Comparison of ENCODE assay signal across 14 mouse cellular contexts in genomic region chr2:49775735-49776134, GRCm38 (mm10). TPM values are rescaled to one million over a fixed set of nuclear protein-coding genes. Genes with fewer than 3 reads are reported as not detected.
A peak's percentile ranks its signal among the peaks of the same experiment; 100 is the strongest.
DNase-seq lines count a peak whose midpoint lies in the region; ATAC-seq and TF ChIP-seq lines count a peak whose summit lies in the region.
"Had no signal": no experiment of that assay in that cellular context is flagged by ENCODE, and none has a peak within 500 bp of the region (broad histone marks: within the 10 kb centered on the region; RNA-seq: fewer than 3 reads in every experiment).

No protein-coding gene starts in this region.

- H3K27ac ChIP-seq in forebrain, postnatal 0 days (ENCODE audit: low read depth, low read length) = no peak overlapping the region
- H3K27ac ChIP-seq in forebrain, embryonic 15.5 days (replicated peaks) = no peak overlapping the region
- H3K27ac ChIP-seq in midbrain, embryonic 14.5 days (replicated peaks; ENCODE audit: low read depth, low read length) = no peak overlapping the region
- no peak overlapping the region for H3K27ac ChIP-seq in midbrain, embryonic 16.5 days (ENCODE audit: low read length)
- no peak overlapping the region for H3K27ac ChIP-seq in stomach, postnatal 0 days (replicated peaks)
- H3K27ac ChIP-seq: embryonic facial prominence, embryonic 15.5 days; neural tube, embryonic 13.5 days had no signal

- H3K4me3 ChIP-seq in forebrain, postnatal 0 days (ENCODE audit: low read depth, low read length) = no peak overlapping the region
- H3K4me3 ChIP-seq in forebrain, embryonic 15.5 days = no peak overlapping the region
- no peak overlapping the region for H3K4me3 ChIP-seq in midbrain, embryonic 14.5 days (replicated peaks; ENCODE audit: low read depth, low read length)
- H3K4me3 ChIP-seq in midbrain, embryonic 16.5 days (ENCODE audit: low read depth, low read length) = no peak overlapping the region
- no peak overlapping the region for H3K4me3 ChIP-seq in stomach, postnatal 0 days (ENCODE audit: low read depth, low read length)
- H3K4me3 ChIP-seq: embryonic facial prominence, embryonic 15.5 days; neural tube, embryonic 13.5 days had no signal

- TF ChIP-seq CTCF in forebrain, postnatal 0 days (IDR thresholded peaks at IDR 0.05; ENCODE audit: low read depth) = peak; percentile 52
- peak; percentile 58 for TF ChIP-seq CTCF in stomach, postnatal 0 days (IDR thresholded peaks at IDR 0.05; ENCODE audit: low read depth)

- no peak for ATAC-seq in forebrain, postnatal 0 days
- ATAC-seq in forebrain, embryonic 15.5 days (replicated peaks) = no peak
- no peak for ATAC-seq in midbrain, embryonic 14.5 days (ENCODE audit: low FRiP score, low TSS enrichment)
- no peak for ATAC-seq in midbrain, embryonic 16.5 days
- ATAC-seq in stomach, postnatal 0 days (ENCODE audit: low FRiP score, low TSS enrichment) = no peak

- no peaks in the 10 kb centered on the region for H3K27me3 ChIP-seq in forebrain, postnatal 0 days (ENCODE audit: insufficient read depth, low read length)
- H3K27me3 ChIP-seq in forebrain, embryonic 15.5 days = no peaks in the 10 kb centered on the region
- H3K27me3 ChIP-seq in midbrain, embryonic 14.5 days (ENCODE audit: control insufficient read depth, insufficient read depth, low read length) = no peaks in the 10 kb centered on the region
- no peaks in the 10 kb centered on the region for H3K27me3 ChIP-seq in midbrain, embryonic 16.5 days (ENCODE audit: control insufficient read depth, insufficient read depth, low read depth, low read length)
- H3K27me3 ChIP-seq in stomach, postnatal 0 days (ENCODE audit: control insufficient read depth, insufficient read depth, low read length) = no peaks in the 10 kb centered on the region
- H3K27me3 ChIP-seq: embryonic facial prominence, embryonic 15.5 days; neural tube, embryonic 13.5 days had no signal

- H3K9me3 ChIP-seq in forebrain, postnatal 0 days (ENCODE audit: low read length) = no peaks in the 10 kb centered on the region
- no peaks in the 10 kb centered on the region for H3K9me3 ChIP-seq in forebrain, embryonic 15.5 days
- H3K9me3 ChIP-seq in midbrain, embryonic 14.5 days (ENCODE audit: control insufficient read depth, low read length) = no peaks in the 10 kb centered on the region
- no peaks in the 10 kb centered on the region for H3K9me3 ChIP-seq in midbrain, embryonic 16.5 days (replicated peaks; ENCODE audit: control insufficient read depth, low read length, poor library complexity, severe bottlenecking)
- H3K9me3 ChIP-seq in stomach, postnatal 0 days (ENCODE audit: control insufficient read depth, low read length) = no peaks in the 10 kb centered on the region
- H3K9me3 ChIP-seq: embryonic facial prominence, embryonic 15.5 days; neural tube, embryonic 13.5 days had no signal

- DNase-seq in forebrain, postnatal 0 days = no peak
- peak; percentile 35 for DNase-seq in midbrain, embryonic 14.5 days
- DNase-seq in MN1 (ENCODE audit: low spot score) = peak; percentile 54
- no peak for DNase-seq in stomach, postnatal 0 days (ENCODE audit: low spot score)
- DNase-seq in cerebellum, postnatal 4 days (ENCODE audit: low spot score in 2 of 2) = no peak
- no peak for DNase-seq in ovary, adult 18-20 months (ENCODE audit: low spot score)
- DNase-seq: heart, postnatal 36 days; kidney, postnatal 10 days; left cerebral cortex, postnatal 4 days; right cerebral cortex, postnatal 4 days had no signal

- H3K4me1 ChIP-seq in forebrain, postnatal 0 days (ENCODE audit: insufficient read depth) = no peaks in the 10 kb centered on the region
- no peaks in the 10 kb centered on the region for H3K4me1 ChIP-seq in forebrain, embryonic 15.5 days
- no peaks in the 10 kb centered on the region for H3K4me1 ChIP-seq in midbrain, embryonic 14.5 days (ENCODE audit: control insufficient read depth, insufficient read depth, low read length)
- 0 out of 2 replicates have a peak, but pooled peaks cover 2% of the 10 kb centered on the region for H3K4me1 ChIP-seq in midbrain, embryonic 16.5 days (ENCODE audit: control insufficient read depth, insufficient read depth, low read length)
- H3K4me1 ChIP-seq in stomach, postnatal 0 days (replicated peaks; ENCODE audit: control insufficient read depth, insufficient read depth) = no peaks in the 10 kb centered on the region
- H3K4me1 ChIP-seq: embryonic facial prominence, embryonic 15.5 days had no signal

- no peak overlapping the region for H3K9ac ChIP-seq in forebrain, postnatal 0 days
- no peak overlapping the region for H3K9ac ChIP-seq in forebrain, embryonic 15.5 days (replicated peaks)
- H3K9ac ChIP-seq in midbrain, embryonic 14.5 days (replicated peaks; ENCODE audit: low read length) = no peak overlapping the region
- H3K9ac ChIP-seq in midbrain, embryonic 16.5 days (ENCODE audit: low read depth, low read length) = no peak overlapping the region
- H3K9ac ChIP-seq in stomach, postnatal 0 days (ENCODE audit: low read length) = no peak overlapping the region
- H3K9ac ChIP-seq: embryonic facial prominence, embryonic 15.5 days; neural tube, embryonic 13.5 days had no signal

- TF ChIP-seq EP300 in stomach, postnatal 0 days (optimal IDR thresholded peaks at IDR 0.05) = no peak

- peaks cover 4% of the 10 kb centered on the region; the same call in 1 of the 2 replicates for H3K36me3 ChIP-seq in forebrain, postnatal 0 days (ENCODE audit: insufficient read depth)
- peaks cover 20% of the 10 kb centered on the region for H3K36me3 ChIP-seq in forebrain, embryonic 15.5 days
- peaks cover 20% of the 10 kb centered on the region for H3K36me3 ChIP-seq in midbrain, embryonic 14.5 days (ENCODE audit: control insufficient read depth, insufficient read depth, low read length)
- peaks cover 5% of the 10 kb centered on the region; the same call in 1 of the 2 replicates for H3K36me3 ChIP-seq in midbrain, embryonic 16.5 days (ENCODE audit: control insufficient read depth, insufficient read depth, low read length)
- H3K36me3 ChIP-seq in stomach, postnatal 0 days (ENCODE audit: control insufficient read depth, insufficient read depth, low read length) = no peaks in the 10 kb centered on the region
- H3K36me3 ChIP-seq: embryonic facial prominence, embryonic 15.5 days had no signal

- H3K4me2 ChIP-seq in forebrain, postnatal 0 days (ENCODE audit: low read depth) = no peak overlapping the region
- no peak overlapping the region for H3K4me2 ChIP-seq in forebrain, embryonic 15.5 days (replicated peaks)
- H3K4me2 ChIP-seq in midbrain, embryonic 14.5 days (ENCODE audit: low read length) = no peak overlapping the region
- H3K4me2 ChIP-seq in midbrain, embryonic 16.5 days (ENCODE audit: low read length) = no peak overlapping the region
- no peak overlapping the region for H3K4me2 ChIP-seq in stomach, postnatal 0 days (replicated peaks; ENCODE audit: low read depth)
- H3K4me2 ChIP-seq: embryonic facial prominence, embryonic 15.5 days; neural tube, embryonic 13.5 days had no signal

RNA-seq across cellular contexts. Expression of gene Lypd6b, which starts 11.8 kb away (rescaled TPM):
- 18.6 and 23.3 TPM in 2 replicates for total RNA-seq in forebrain, postnatal 0 days (2014; rRNA removed)
- 18.0 and 22.2 TPM in 2 replicates for polyA plus RNA-seq in forebrain, postnatal 0 days (2015; fragmentation: Nextera tagmentation; extraction: Ambion mirVana)
- 10.7 and 11.3 TPM in 2 replicates for polyA plus RNA-seq in forebrain, embryonic 15.5 days (2015; fragmentation: Nextera tagmentation; extraction: Ambion mirVana)
- polyA plus RNA-seq in midbrain, embryonic 14.5 days (2014; fragmentation: Nextera tagmentation; extraction: Ambion mirVana) = 8.7 and 9.7 TPM in 2 replicates
- polyA plus RNA-seq in midbrain, embryonic 16.5 days (2015; fragmentation: Nextera tagmentation; extraction: Ambion mirVana) = 13.3 and 20.5 TPM in 2 replicates
- 31.2 and 31.8 TPM in 2 replicates for polyA plus RNA-seq in stomach, postnatal 0 days (2015; fragmentation: Nextera tagmentation; extraction: Ambion mirVana)
- total RNA-seq: heart, postnatal 36 days had no signal

Comparison
In these comparisons a context has a peak if more than half of its experiments do, and no peak if none do; other contexts are left out.
1. DNase-seq: peak in midbrain, embryonic 14.5 days (single experiment) and MN1 (single experiment); none in forebrain, postnatal 0 days (single experiment), stomach, postnatal 0 days (single experiment), cerebellum, postnatal 4 days (0 of 2) and ovary, adult 18-20 months (single experiment).